Mouse (Mus musculus) testis, postnatal 14 days (tissue): ENCODE results near the gene Tbl2.

Experiments used
- DNase-seq: peaks from one replicate; pipeline ENCODE4 v3.0.0; 2021; ENCODE audit warnings: low spot score

Gene Tbl2

GRCm38 (mm10) chr5:135186621-135187348 is 37.3 kb downstream of the Tbl2 start, which contains the start of gene Baz1b:
Gene Baz1b (plus strand): TSS chr5:135187264.
- DNase-seq, result peak; percentile 100

- peak; percentile 73 for DNase-seq
Observed at GRCm38 (mm10) chr5:135187349-135188213, 38.1 kb downstream of the Tbl2 start.

GRCm38 (mm10) chr5:135188214-135188554 is 38.7 kb downstream of the Tbl2 start:
- no peak for DNase-seq

DNA sequence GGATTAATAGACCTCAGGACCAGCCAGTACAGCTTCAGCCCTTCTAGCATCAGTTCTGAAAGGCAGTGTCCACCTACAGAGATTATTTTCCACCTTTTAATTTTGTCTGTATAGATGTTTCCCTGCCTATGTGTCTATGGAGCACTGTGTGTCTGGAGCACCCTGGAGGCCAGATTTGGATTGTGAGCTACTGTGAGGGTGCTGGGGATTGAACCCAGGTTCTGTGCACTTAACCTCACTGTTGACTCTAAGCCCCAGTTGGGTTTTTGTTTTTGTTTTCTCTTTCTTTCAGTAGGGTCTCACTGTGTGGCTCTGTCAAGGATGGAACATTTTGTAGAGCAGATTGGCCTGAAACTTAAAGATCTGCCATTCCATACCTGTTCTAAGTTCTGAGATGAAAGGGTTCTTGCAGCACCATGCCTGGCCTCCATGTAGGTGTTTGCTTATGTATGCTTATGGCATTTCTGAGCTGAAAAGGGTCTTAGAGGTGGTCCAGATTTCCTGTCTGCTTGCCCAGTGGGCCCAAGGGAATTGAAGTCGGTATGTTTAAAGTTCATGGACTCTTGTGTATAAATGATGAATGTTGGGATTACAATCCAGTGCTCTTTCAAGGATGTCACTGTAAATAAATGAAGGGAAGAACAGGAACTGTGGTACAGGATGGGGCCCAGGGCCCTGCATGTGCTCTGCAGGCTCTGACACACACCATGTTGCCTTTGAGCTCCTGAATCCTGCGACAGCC is 40.0 kb downstream of the Tbl2 start:
- DNase-seq, result no peak

- DNase-seq, result no peak
Observed at GRCm38 (mm10) chr5:135191620-135192019, 42.2 kb downstream of the Tbl2 start.

DNA sequence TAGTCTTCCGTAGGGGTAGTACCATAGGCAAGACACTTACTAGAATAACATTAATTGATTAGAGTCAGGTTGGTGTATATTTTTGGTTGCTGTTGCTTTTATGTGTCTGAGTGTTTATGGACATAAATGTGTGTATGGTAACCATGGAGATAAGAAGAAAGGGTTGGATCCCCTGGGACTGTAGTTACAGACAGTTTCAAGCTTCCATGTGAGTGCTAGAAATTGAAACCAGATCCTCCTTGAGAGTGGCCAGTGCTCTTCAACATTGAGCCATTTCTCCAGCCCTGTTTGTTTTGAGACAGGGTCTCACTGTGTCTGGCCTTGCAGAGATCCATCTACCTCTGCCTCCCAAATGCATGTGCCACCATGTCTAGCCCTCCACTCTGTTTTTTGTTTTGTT is 43.0 kb downstream of the Tbl2 start:
- no peak for DNase-seq

DNA sequence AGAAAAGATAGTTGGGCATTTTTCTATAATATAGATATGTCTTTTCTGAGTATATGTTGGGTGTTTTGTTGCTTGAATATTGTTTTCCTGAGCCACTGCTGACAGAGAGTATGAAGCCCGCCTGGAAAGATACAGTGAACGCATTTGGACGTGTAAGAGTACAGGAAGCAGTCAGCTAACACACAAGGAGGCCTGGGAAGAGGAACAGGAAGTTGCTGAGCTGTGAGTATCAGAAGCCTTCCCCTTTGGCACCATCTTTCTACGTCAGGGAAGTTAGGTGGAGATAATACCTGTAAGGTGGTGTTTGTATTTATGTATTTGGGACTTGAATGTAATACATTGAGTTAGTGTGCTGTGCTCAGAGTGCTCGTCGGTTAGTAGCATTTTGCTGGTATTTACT is 46.9 kb downstream of the Tbl2 start:
- no peak for DNase-seq

DNA sequence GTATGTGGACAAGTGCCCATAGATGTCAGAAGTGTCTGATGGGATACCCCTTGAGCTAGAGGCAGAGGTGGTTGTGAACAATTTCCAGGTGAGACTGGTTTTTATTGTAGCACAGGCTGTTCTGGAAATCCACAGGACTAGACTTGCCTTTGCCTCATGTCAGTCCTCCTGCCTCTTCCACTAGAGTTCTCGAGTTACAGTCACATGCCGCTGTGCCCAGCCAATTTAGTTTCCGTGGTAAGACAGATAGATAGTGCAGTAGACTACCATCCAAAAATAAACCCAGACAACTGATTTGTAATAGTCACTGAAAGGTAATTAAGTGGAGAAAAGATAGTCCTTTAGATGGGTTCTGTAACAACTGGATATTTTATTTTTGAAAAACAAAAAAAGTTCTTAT is 53.3 kb downstream of the Tbl2 start:
- no peak for DNase-seq

GRCm38 (mm10) chr5:135208197-135208596 is 58.7 kb downstream of the Tbl2 start:
- no peak for DNase-seq
